Mouse (Mus musculus): ENCODE results near the gene Nup205. TPM values are rescaled to one million over a fixed set of nuclear protein-coding genes. Genes with fewer than 3 reads are reported as not detected.

The Nup205 gene
- polyA plus RNA-seq, 1 experiment: 19.7 TPM

Other genes with a start within 250 kb of the Nup205 start
- gene Slc23a4, start 189.0 kb upstream of the Nup205 start, polyA plus RNA-seq (2012; fragmentation: generic; extraction: Trizol): 0.07 TPM
- gene Cnot4, start 43.7 kb upstream of the Nup205 start, polyA plus RNA-seq (2012; fragmentation: generic; extraction: Trizol): 7.9 TPM
- 0.04 TPM for gene Slc13a4, start 130.7 kb downstream of the Nup205 start, polyA plus RNA-seq (2012; fragmentation: generic; extraction: Trizol)
- 0.04 TPM for gene Fam180a, start 148.7 kb downstream of the Nup205 start, polyA plus RNA-seq (2012; fragmentation: generic; extraction: Trizol)